Mouse (Mus musculus) heart, embryonic 10.5 days (tissue): ENCODE data around the gene Gm136. TPM values are rescaled to one million over a fixed set of nuclear protein-coding genes. Genes with fewer than 3 reads are reported as not detected.
"Not testable (repeated sequence)": the region's sequence is repeated elsewhere in the genome, so short reads cannot be mapped to it uniquely, and the experiment has no call there.

Source experiments
- DNase-seq: peaks from one replicate; pipeline ENCODE4 v3.0.0-alpha.2; 2017; ENCODE audit warnings: low spot score
- H3K27ac ChIP-seq: fragments of 300-500 bp; sonication (generic); 2 replicates; pipeline ENCODE4 v1.5.1; 2016; ENCODE audit warnings: mild to moderate bottlenecking
- H3K27me3 ChIP-seq: fragments of 300-500 bp; sonication (generic); 2 replicates; pipeline ENCODE4 v1.6.1; 2016; ENCODE audit warnings: mild to moderate bottlenecking; ENCODE audit not compliant: poor library complexity, insufficient read depth, severe bottlenecking
- H3K36me3 ChIP-seq: fragments of 300-500 bp; sonication (generic); 2 replicates; pipeline ENCODE4 v1.6.1; 2016; ENCODE audit warnings: mild to moderate bottlenecking, moderate library complexity
- H3K4me1 ChIP-seq: fragments of 300-500 bp; sonication (generic); 2 replicates; pipeline ENCODE4 v1.6.1; 2016; ENCODE audit warnings: mild to moderate bottlenecking
- H3K4me3 ChIP-seq: fragments of 300-500 bp; sonication (generic); 2 replicates; pipeline ENCODE4 v1.5.1; 2016; ENCODE audit warnings: mild to moderate bottlenecking, moderate library complexity
- H3K9me3 ChIP-seq: fragments of 300-500 bp; sonication (generic); 2 replicates; pipeline ENCODE4 v1.6.1; 2016; ENCODE audit warnings: mild to moderate bottlenecking, moderate library complexity
- WGBS: fragments of 180-500 bp; shearing (Covaris S2); methylation state at CpG from one replicate; pipeline ENCODE4 v1.1.7; 2016; 5-methylcytosine and 5-hydroxymethylcytosine counted together
- polyA plus RNA-seq: library from polyadenylated mRNA; unstranded; fragments of >200 nt; fragmentation: Nextera tagmentation; extraction: Ambion mirVana; gene quantifications from 2 replicates; pipeline ENCODE4 v1.2.1, GENCODE M21; 2016

The Gm136 gene
- polyA plus RNA-seq, 1 experiment from 2014 or later: not detected

- Histone ChIP-seq H3K36me3 (no peaks in the 10 kb centered on the region), H3K27ac (no peak overlapping the region), H3K27me3 (no peaks in the 10 kb centered on the region), H3K4me1 (peaks cover 6% of the 10 kb centered on the region; the same call in 1 of the 2 replicates), H3K4me3 (no peak overlapping the region), H3K9me3 (no peaks in the 10 kb centered on the region)
- 76% methylated on average over 3 of the region's 3 CpGs for WGBS
- DNase-seq: no peak
Observed at GRCm38 (mm10) chr4:34734461-34734860, 21.6 kb downstream of the Gm136 start.

DNA sequence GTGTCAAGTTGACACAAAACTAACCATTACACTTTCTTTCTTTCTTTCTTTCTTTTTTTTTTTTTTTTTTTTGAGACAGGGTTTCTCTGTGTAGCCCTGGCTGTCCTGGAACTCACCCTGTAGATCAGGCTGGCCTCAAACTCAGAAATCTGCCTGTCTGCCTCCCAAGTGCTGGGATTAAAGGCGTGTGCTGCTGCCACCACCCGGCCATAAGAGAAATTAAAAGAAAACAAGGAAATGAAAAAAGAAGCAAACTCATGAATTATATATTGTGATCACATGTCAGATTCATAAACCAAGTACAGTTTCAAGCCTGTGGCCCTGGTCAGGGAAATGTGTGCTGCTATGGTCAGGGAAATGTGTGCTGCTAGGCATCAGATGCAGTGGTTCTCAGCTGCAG is 22.6 kb downstream of the Gm136 start:
- 34% methylated on average over 2 of the region's 2 CpGs for WGBS
- DNase-seq: not testable (repeated sequence)

GRCm38 (mm10) chr4:34729851-34730341 is 26.2 kb downstream of the Gm136 start, which contains the start of gene Cfap206:
Cfap206 (minus strand) TSS chr4:34730206.
- H3K4me3 ChIP-seq: peak within 1 kb of the TSS; percentile 69
- peaks cover 6% of the 10 kb centered on the region; the same call in 1 of the 2 replicates for H3K4me1 ChIP-seq
- no peaks in the 10 kb centered on the region for H3K36me3 ChIP-seq
- peak; percentile 85 for DNase-seq
- WGBS: under 1% methylated on average over 38 of the region's 38 CpGs
- peak within 1 kb of the TSS; percentile 52; the same call in 1 of the 2 replicates for H3K27ac ChIP-seq
- no peaks in the 10 kb centered on the region for H3K27me3 ChIP-seq
- H3K9me3 ChIP-seq: no peaks in the 10 kb centered on the region

More for the DNA sequence above, 22.6 kb downstream of the Gm136 start:
- H3K4me3 ChIP-seq, H3K9me3 ChIP-seq, H3K27ac ChIP-seq, H3K4me1 ChIP-seq, H3K36me3 ChIP-seq, H3K27me3 ChIP-seq: not testable (repeated sequence)

DNA sequence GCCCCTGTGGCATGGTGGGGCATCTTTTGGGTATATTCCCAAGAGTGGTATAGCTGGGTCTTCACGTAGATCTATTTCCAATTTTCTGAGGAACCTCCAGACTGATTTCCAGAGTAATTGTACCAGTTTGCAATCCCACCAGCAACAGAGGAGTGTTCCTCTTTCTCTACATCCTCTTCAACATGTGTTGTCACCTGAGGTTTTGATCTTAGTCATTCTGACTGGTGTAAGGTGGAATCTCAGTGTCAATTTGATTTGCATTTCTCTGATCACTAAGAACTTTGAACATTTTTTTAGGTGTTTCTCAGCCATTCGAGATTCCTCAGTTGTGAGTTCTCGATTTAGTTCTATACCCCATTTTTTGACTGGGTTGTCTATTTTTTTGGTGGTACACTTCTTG is 30.4 kb downstream of the Gm136 start:
- H3K9me3 ChIP-seq, H3K36me3 ChIP-seq, H3K4me1 ChIP-seq, H3K27me3 ChIP-seq, DNase-seq, H3K27ac ChIP-seq, H3K4me3 ChIP-seq: not testable (repeated sequence)
- WGBS: 84% methylated on average over 3 of the region's 3 CpGs

DNA sequence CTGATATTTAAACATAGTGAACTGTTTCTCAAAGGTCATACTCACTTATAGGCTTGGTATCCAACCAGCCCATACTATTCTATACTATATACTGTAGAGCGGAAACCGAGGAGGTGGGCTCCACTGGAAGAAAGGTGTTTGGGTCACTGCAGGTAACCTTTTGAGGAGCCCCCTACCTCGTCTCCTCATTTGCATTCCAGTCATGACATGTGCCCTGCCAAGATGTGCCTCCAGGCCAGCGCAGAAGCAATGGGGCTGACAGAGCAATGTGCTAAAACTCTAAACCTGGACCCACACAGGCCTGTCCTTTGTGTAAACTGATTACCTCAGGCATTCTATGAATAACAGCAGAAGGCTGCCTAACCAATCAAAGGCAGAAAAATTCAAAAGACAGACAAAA is 31.8 kb downstream of the Gm136 start:
- H3K4me1 ChIP-seq: no peaks in the 10 kb centered on the region
- H3K27ac ChIP-seq: no peak overlapping the region
- 62% methylated on average over 4 of the region's 4 CpGs for whole genome bisulfite sequencing
- peak; percentile 51 for DNase-seq
- H3K36me3 ChIP-seq: no peaks in the 10 kb centered on the region
- peaks cover 6% of the 10 kb centered on the region; the same call in 1 of the 2 replicates for H3K9me3 ChIP-seq
- no peak overlapping the region for H3K4me3 ChIP-seq
- H3K27me3 ChIP-seq: no peaks in the 10 kb centered on the region

DNA sequence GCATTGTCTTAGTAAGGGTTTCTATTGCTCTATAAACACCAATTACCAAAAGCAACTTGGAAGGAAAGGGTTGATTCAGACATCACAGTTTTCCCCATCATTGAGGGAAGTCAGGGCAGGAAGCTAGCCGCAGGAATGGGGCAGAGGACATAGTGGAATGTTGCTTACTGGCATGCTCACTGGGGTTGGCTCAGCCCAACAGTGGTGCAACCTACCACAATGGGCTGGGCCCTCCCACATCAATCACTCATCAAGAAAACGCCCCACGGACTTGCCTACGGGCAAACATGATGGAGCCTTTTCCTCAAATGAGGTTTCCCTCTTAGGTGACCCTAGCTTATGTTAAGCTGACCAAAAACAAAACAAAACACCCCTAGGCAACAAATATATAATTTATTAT is 32.9 kb downstream of the Gm136 start:
- Histone ChIP-seq H3K27me3 (no peaks in the 10 kb centered on the region), H3K9me3 (peaks cover 8% of the 10 kb centered on the region; the same call in 1 of the 2 replicates), H3K27ac (no peak overlapping the region), H3K4me1 (no peaks in the 10 kb centered on the region), H3K36me3 (no peaks in the 10 kb centered on the region), H3K4me3 (no peak overlapping the region)
- WGBS: 78% methylated on average over 4 of the region's 4 CpGs
- peak; percentile 72 for DNase-seq

- H3K4me1 ChIP-seq: no peaks in the 10 kb centered on the region
- WGBS: 82% methylated on average over 7 of the region's 7 CpGs
- H3K27ac ChIP-seq: no peak overlapping the region
- H3K4me3 ChIP-seq: no peak overlapping the region
- no peaks in the 10 kb centered on the region for H3K27me3 ChIP-seq
- peak; percentile 55 for DNase-seq
- peaks cover 8% of the 10 kb centered on the region; the same call in 1 of the 2 replicates for H3K9me3 ChIP-seq
- H3K36me3 ChIP-seq: no peaks in the 10 kb centered on the region
Observed at GRCm38 (mm10) chr4:34720127-34720895, 35.8 kb downstream of the Gm136 start.

GRCm38 (mm10) chr4:34719421-34719820 is 36.6 kb downstream of the Gm136 start:
- WGBS: 92% methylated on average over 12 of the region's 12 CpGs
- Histone ChIP-seq H3K36me3 (no peaks in the 10 kb centered on the region), H3K9me3 (peaks cover 8% of the 10 kb centered on the region; the same call in 1 of the 2 replicates), H3K27ac (no peak overlapping the region), H3K4me3 (no peak overlapping the region), H3K4me1 (no peaks in the 10 kb centered on the region), H3K27me3 (no peaks in the 10 kb centered on the region)
- peak; percentile 63 for DNase-seq

- Histone ChIP-seq H3K27me3 (no peaks in the 10 kb centered on the region), H3K4me3 (no peak overlapping the region), H3K27ac (no peak overlapping the region), H3K36me3 (no peaks in the 10 kb centered on the region), H3K4me1 (no peaks in the 10 kb centered on the region), H3K9me3 (peaks cover 5% of the 10 kb centered on the region; the same call in 1 of the 2 replicates)
- 85% methylated on average over 1 of the region's 1 CpGs for WGBS
- DNase-seq: no peak
Observed at GRCm38 (mm10) chr4:34715062-34715461, 41.0 kb downstream of the Gm136 start.

GRCm38 (mm10) chr4:34708127-34708526 is 47.9 kb downstream of the Gm136 start:
- Histone ChIP-seq H3K27ac (no peak overlapping the region), H3K9me3 (no peaks in the 10 kb centered on the region), H3K4me3 (no peak overlapping the region), H3K27me3 (no peaks in the 10 kb centered on the region), H3K4me1 (no peaks in the 10 kb centered on the region), H3K36me3 (no peaks in the 10 kb centered on the region)
- no peak for DNase-seq
- 64% methylated on average over 3 of the region's 3 CpGs for WGBS

GRCm38 (mm10) chr4:34707248-34707647 is 48.8 kb downstream of the Gm136 start:
- no peaks in the 10 kb centered on the region for H3K36me3 ChIP-seq
- H3K4me1 ChIP-seq: no peaks in the 10 kb centered on the region
- no peaks in the 10 kb centered on the region for H3K27me3 ChIP-seq
- no peak for DNase-seq
- H3K4me3 ChIP-seq: no peak overlapping the region
- WGBS: 78% methylated on average over 3 of the region's 3 CpGs
- no peaks in the 10 kb centered on the region for H3K9me3 ChIP-seq
- H3K27ac ChIP-seq: no peak overlapping the region

DNA sequence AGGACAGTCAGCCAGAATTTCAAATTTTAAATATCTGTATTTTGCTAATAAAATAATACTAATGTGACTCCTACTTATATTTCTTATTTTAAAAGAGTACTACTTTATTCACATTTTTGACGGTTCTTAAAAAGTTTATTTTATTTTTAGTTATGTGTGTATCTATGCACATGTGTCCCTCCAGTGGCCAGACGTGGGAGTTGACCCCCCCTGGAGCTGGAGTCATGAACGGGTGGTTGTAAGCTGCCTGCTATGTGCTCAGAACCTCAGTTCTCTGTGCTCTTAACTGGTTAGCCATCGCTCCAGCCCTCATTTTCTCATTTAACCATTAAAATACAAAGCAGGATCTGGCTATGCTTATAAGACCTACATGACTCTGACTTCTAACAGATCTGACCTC is 53.0 kb downstream of the Gm136 start:
- DNase-seq: no peak
- Histone ChIP-seq H3K4me3 (no peak overlapping the region), H3K27ac (no peak overlapping the region), H3K4me1 (no peaks in the 10 kb centered on the region), H3K27me3 (no peaks in the 10 kb centered on the region), H3K9me3 (no peaks in the 10 kb centered on the region), H3K36me3 (no peaks in the 10 kb centered on the region)
- WGBS: 75% methylated on average over 4 of the region's 4 CpGs

DNA sequence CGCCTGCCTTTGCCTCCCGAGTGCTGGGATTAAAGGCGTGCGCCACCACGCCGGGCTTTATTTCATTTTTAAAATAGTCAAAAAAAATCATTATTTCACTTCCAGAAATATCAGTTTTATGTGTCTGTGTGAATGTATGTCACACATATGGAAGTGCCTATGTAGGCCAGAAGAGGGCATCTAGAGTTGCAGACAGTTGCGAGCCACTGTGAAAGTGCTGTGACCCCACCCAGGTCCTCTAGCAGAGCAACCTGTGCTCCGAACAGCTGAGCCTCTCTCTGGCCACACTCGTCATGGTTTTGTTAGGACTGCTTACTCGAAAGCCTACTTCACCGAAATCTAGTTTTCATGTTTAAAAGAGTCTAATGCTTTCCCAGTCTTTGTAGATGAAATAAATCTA is 53.8 kb downstream of the Gm136 start:
- 92% methylated on average over 11 of the region's 11 CpGs for WGBS
- H3K27ac ChIP-seq: no peak overlapping the region
- H3K4me1 ChIP-seq: no peaks in the 10 kb centered on the region
- no peak overlapping the region for H3K4me3 ChIP-seq
- H3K36me3 ChIP-seq: no peaks in the 10 kb centered on the region
- H3K9me3 ChIP-seq: no peaks in the 10 kb centered on the region
- no peaks in the 10 kb centered on the region for H3K27me3 ChIP-seq
- DNase-seq: no peak
